Mouse (Mus musculus) testis, adult 2 months (tissue): ENCODE measurements around the gene Fau. TPM values are rescaled to one million over a fixed set of nuclear protein-coding genes. Genes with fewer than 3 reads are reported as not detected.

ENCODE experiments used
- H3K27ac ChIP-seq: fragments of 200-500 bp; 2 replicates; pipeline ENCODE4 v1.5.1; 2012; ENCODE audit warnings: low read depth, low read length; ENCODE audit not compliant: control insufficient read depth, insufficient read depth
- H3K27me3 ChIP-seq: fragments of 200-500 bp; 2 replicates; pipeline ENCODE4 v1.6.1; 2012; ENCODE audit warnings: mild to moderate bottlenecking, low read length, moderate library complexity; ENCODE audit not compliant: control insufficient read depth, insufficient read depth
- H3K36me3 ChIP-seq: fragments of 200-500 bp; 2 replicates; pipeline ENCODE4 v1.6.1; 2012; ENCODE audit warnings: mild to moderate bottlenecking, low read length; ENCODE audit not compliant: control insufficient read depth, insufficient read depth
- H3K4me1 ChIP-seq: fragments of 200-500 bp; 2 replicates; pipeline ENCODE4 v1.6.1; 2012; ENCODE audit warnings: low read length; ENCODE audit not compliant: control insufficient read depth, insufficient read depth
- H3K4me3 ChIP-seq: fragments of 200-500 bp; 2 replicates; pipeline ENCODE4 v1.5.1; 2012; ENCODE audit warnings: low read depth, mild to moderate bottlenecking, low read length, moderate library complexity, mixed read lengths; ENCODE audit not compliant: control insufficient read depth
- CTCF ChIP-seq: fragments of 200-500 bp; IDR thresholded peaks from 2 replicates; pipeline ENCODE4 v1.5.1; 2012; ENCODE audit warnings: low read depth, mild to moderate bottlenecking, inconsistent platforms, low read length, moderate library complexity; ENCODE audit not compliant: control insufficient read depth, insufficient read depth, insufficient replicate concordance
- POLR2A ChIP-seq: fragments of 200-500 bp; IDR thresholded peaks from 2 replicates; pipeline ENCODE4 v1.6.1; 2012; ENCODE audit warnings: low read depth, mild to moderate bottlenecking, inconsistent platforms, low read length, moderate library complexity; ENCODE audit not compliant: control insufficient read depth
- polyA plus RNA-seq: library from polyadenylated mRNA; depleted of rRNA; stranded (reverse); fragments of >200 nt; gene quantifications from 2 replicates; pipeline ENCODE4 v1.2.3, GENCODE M21; 2012

Gene Fau
- polyA plus RNA-seq, 1 experiment: 605 TPM

GRCm38 (mm10) chr19:6018142-6019089, 39.2 kb upstream of the Fau start:
- H3K27me3 ChIP-seq: no peaks in the 10 kb centered on the region
- no peaks in the 10 kb centered on the region for H3K36me3 ChIP-seq
- peak; percentile 85; the same call in 1 of the 2 replicates for TF ChIP-seq CTCF
- no peak for TF ChIP-seq POLR2A
- H3K4me1 ChIP-seq: peaks cover 4% of the 10 kb centered on the region; the same call in 1 of the 2 replicates
- H3K4me3 ChIP-seq: no peak overlapping the region
- no peak overlapping the region for H3K27ac ChIP-seq

- no peak overlapping the region for H3K27ac ChIP-seq
- H3K36me3 ChIP-seq: no peaks in the 10 kb centered on the region
- TF ChIP-seq POLR2A (no peak), CTCF (no peak)
- H3K27me3 ChIP-seq: no peaks in the 10 kb centered on the region
- H3K4me3 ChIP-seq: no peak overlapping the region
- peaks cover 4% of the 10 kb centered on the region; the same call in 1 of the 2 replicates for H3K4me1 ChIP-seq
Measured at GRCm38 (mm10) chr19:6020276-6020675, 37.4 kb upstream of the Fau start.

GRCm38 (mm10) chr19:6023059-6023458, 34.6 kb upstream of the Fau start:
- Histone ChIP-seq H3K36me3 (no peaks in the 10 kb centered on the region), H3K27me3 (no peaks in the 10 kb centered on the region), H3K4me1 (no peaks in the 10 kb centered on the region; the same call in 1 of the 2 replicates), H3K27ac (no peak overlapping the region), H3K4me3 (no peak overlapping the region)
- TF ChIP-seq CTCF (no peak), POLR2A (no peak)

GRCm38 (mm10) chr19:6023930-6024329, 33.7 kb upstream of the Fau start:
- Histone ChIP-seq H3K36me3 (no peaks in the 10 kb centered on the region), H3K4me1 (no peaks in the 10 kb centered on the region; the same call in 1 of the 2 replicates), H3K27me3 (no peaks in the 10 kb centered on the region), H3K27ac (no peak overlapping the region), H3K4me3 (no peak overlapping the region)
- no peak for TF ChIP-seq CTCF
- no peak for TF ChIP-seq POLR2A

- Histone ChIP-seq H3K4me3 (no peak overlapping the region), H3K36me3 (no peaks in the 10 kb centered on the region), H3K27me3 (no peaks in the 10 kb centered on the region), H3K4me1 (peaks cover 2% of the 10 kb centered on the region; the same call in 1 of the 2 replicates), H3K27ac (no peak overlapping the region)
- TF ChIP-seq POLR2A (no peak), CTCF (no peak)
Measured at GRCm38 (mm10) chr19:6028991-6029390, 28.7 kb upstream of the Fau start.

GRCm38 (mm10) chr19:6029426-6029825, 28.2 kb upstream of the Fau start:
- Histone ChIP-seq H3K4me3 (no peak overlapping the region), H3K36me3 (no peaks in the 10 kb centered on the region), H3K4me1 (peaks cover 2% of the 10 kb centered on the region; the same call in 1 of the 2 replicates), H3K27me3 (no peaks in the 10 kb centered on the region), H3K27ac (no peak overlapping the region)
- TF ChIP-seq POLR2A: no peak
- TF ChIP-seq CTCF: no peak

GRCm38 (mm10) chr19:6030520-6031280, 26.9 kb upstream of the Fau start:
- Histone ChIP-seq H3K4me3 (no peak overlapping the region), H3K27me3 (no peaks in the 10 kb centered on the region), H3K36me3 (no peaks in the 10 kb centered on the region), H3K27ac (no peak overlapping the region), H3K4me1 (peaks cover 2% of the 10 kb centered on the region; the same call in 1 of the 2 replicates)
- TF ChIP-seq CTCF (no peak), POLR2A (no peak)
